Mouse (Mus musculus) C2C12 (cell line): ENCODE results near the gene Lmntd1.

Source experiments
- CEBPB ChIP-seq: IDR thresholded peaks from one replicate; pipeline ENCODE4 v1.6.1; 2011; ENCODE audit warnings: low read depth, mild to moderate bottlenecking, control low read depth, moderate library complexity
- CTCF ChIP-seq: IDR thresholded peaks from one replicate; pipeline ENCODE4 v1.5.1; 2011; ENCODE audit not compliant: control insufficient read depth, insufficient read depth, insufficient read length
- MYOD1 ChIP-seq: IDR thresholded peaks from one replicate; pipeline ENCODE4 v1.6.1; 2011; ENCODE audit warnings: low read depth; ENCODE audit not compliant: control insufficient read depth, insufficient read length
- USF1 ChIP-seq: IDR thresholded peaks from one replicate; pipeline ENCODE4 v1.6.1; 2011; ENCODE audit warnings: low read depth, mild to moderate bottlenecking, control low read depth, moderate library complexity

- TF ChIP-seq CTCF (no peak), USF1 (no peak), CEBPB (no peak), MYOD1 (no peak)
Observed at GRCm38 (mm10) chr6:145369290-145369689, 244.8 kb downstream of the Lmntd1 start.
